Mouse (Mus musculus): ENCODE data around the gene Dip2b. TPM values are rescaled to one million over a fixed set of nuclear protein-coding genes. Genes with fewer than 3 reads are reported as not detected.

Gene Dip2b
- polyA plus RNA-seq, 1 experiment = not detected

DNA sequence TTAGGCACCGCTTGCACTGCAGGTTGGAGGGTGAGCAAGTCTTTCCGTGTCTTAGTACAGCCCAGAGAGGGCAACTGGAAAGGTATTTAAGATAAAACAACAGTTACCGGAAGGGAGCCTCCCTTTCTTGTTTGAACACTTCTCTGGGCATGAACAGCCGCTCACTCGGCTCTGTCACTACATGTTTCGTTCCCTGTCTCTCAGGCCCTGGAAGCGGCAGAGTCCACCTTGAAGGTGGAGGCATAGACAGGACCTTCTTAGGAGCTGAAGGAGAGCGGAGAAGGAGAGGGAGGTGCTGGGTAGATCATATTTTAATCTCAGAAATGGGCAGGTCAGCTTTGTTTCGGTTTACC is 3.6 kb downstream of the Dip2b start:
- WGBS = 72% methylated on average over 9 of the region's 9 CpGs
- Histone ChIP-seq H3K27ac (ENCODE audit: insufficient read depth, low read depth, low read length) (no peak overlapping the region), H3K4me1 (ENCODE audit: control insufficient read depth, insufficient read depth, low read length) (peaks cover 17% of the 10 kb centered on the region), H3K4me3 (ENCODE audit: insufficient read depth, low read depth, low read length) (no peak overlapping the region)
- TF ChIP-seq POLR2A (IDR thresholded peaks at IDR 0.05; ENCODE audit: insufficient read depth, low read depth, low read length) = no peak
- no peak for TF ChIP-seq CTCF (IDR thresholded peaks at IDR 0.05; ENCODE audit: insufficient read depth, low read depth, low read length)

DNA sequence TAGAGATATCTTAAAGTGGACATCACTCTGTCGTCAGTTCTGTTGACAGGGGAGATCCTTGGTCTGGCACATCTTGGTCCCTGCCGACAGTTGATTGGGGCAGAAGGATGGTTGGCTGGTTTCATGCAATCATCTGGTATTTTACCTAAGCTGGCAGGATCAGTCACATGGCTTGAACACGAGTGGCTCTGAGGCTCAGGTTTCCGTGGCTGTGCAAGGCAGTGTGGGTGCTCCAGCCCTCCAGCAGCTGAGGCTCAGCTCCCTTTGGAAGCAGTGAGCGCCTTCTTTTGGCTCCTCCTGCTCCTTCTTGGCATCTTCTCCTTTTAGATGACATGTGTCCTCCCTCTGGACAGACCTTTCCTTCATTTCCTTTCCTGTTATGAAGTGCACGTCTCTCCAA is 7.1 kb downstream of the Dip2b start:
- TF ChIP-seq CTCF (IDR thresholded peaks at IDR 0.05; ENCODE audit: insufficient read depth, low read depth, low read length) = no peak
- TF ChIP-seq POLR2A (IDR thresholded peaks at IDR 0.05; ENCODE audit: insufficient read depth, low read depth, low read length) = no peak
- H3K27ac ChIP-seq (ENCODE audit: insufficient read depth, low read depth, low read length) = no peak overlapping the region
- 40% methylated on average over 6 of the region's 6 CpGs for WGBS
- peaks cover 23% of the 10 kb centered on the region for H3K4me1 ChIP-seq (ENCODE audit: control insufficient read depth, insufficient read depth, low read length)
- H3K4me3 ChIP-seq (ENCODE audit: insufficient read depth, low read depth, low read length) = no peak overlapping the region

DNA sequence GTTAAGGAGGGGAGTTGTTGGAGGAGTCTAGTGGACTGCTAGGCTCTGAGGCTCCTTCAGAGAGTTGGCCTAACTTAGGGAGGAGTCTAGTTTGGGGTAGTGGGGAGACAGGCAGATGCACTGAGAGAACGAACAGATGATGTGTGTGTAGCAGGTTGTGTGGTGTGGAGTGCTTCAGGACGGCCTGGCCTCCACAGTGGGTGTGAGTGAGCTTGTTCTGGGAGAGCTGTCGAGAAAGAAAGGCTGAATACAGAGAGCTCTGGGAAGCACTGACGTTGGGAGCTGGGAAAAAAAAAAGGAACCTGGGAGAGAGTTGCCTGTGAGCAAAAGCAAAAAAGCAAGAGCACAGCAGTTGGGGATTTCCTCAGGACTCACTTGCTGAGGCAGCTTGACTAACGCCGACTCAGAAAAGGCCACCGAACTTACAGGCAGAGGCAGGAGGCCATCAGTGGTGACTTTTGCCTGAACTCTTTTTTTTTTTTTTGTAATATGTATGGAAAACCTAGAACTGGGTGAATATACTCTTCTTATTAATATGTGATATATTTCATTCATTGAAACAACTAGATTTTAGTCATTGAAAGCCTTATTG is 11.1 kb downstream of the Dip2b start:
- 49% methylated on average over 7 of the region's 7 CpGs for whole genome bisulfite sequencing
- Histone ChIP-seq H3K4me1 (ENCODE audit: control insufficient read depth, insufficient read depth, low read length) (peaks cover 24% of the 10 kb centered on the region), H3K4me3 (ENCODE audit: insufficient read depth, low read depth, low read length) (no peak overlapping the region), H3K27ac (ENCODE audit: insufficient read depth, low read depth, low read length) (no peak overlapping the region)
- TF ChIP-seq POLR2A (IDR thresholded peaks at IDR 0.05; ENCODE audit: insufficient read depth, low read depth, low read length) (no peak), CTCF (IDR thresholded peaks at IDR 0.05; ENCODE audit: insufficient read depth, low read depth, low read length) (no peak)

DNA sequence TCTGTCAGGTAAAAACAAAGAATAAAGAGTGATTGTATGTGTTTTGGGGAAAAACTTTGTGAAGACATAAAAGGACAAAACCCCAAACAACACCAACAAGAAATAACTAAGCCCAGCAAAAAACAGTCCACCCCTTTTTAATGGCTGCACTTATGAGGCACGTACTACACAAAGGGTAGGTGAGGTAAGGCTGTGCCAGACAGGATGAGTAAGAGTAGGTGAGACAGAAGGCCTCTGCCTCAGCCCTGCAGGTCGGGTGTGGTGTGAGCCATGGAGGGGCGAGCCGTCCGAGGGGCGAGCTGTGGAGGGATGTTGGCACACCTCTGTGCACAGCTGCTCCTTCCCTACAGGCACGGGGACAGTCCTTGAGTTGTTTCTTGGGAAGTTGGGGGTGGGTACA is 12.5 kb downstream of the Dip2b start:
- WGBS = 63% methylated on average over 7 of the region's 7 CpGs
- Histone ChIP-seq H3K4me1 (ENCODE audit: control insufficient read depth, insufficient read depth, low read length) (peaks cover 19% of the 10 kb centered on the region), H3K4me3 (ENCODE audit: insufficient read depth, low read depth, low read length) (no peak overlapping the region), H3K27ac (ENCODE audit: insufficient read depth, low read depth, low read length) (no peak overlapping the region; the same call in 1 of the 2 replicates)
- TF ChIP-seq POLR2A (IDR thresholded peaks at IDR 0.05; ENCODE audit: insufficient read depth, low read depth, low read length) (no peak), CTCF (IDR thresholded peaks at IDR 0.05; ENCODE audit: insufficient read depth, low read depth, low read length) (no peak)

DNA sequence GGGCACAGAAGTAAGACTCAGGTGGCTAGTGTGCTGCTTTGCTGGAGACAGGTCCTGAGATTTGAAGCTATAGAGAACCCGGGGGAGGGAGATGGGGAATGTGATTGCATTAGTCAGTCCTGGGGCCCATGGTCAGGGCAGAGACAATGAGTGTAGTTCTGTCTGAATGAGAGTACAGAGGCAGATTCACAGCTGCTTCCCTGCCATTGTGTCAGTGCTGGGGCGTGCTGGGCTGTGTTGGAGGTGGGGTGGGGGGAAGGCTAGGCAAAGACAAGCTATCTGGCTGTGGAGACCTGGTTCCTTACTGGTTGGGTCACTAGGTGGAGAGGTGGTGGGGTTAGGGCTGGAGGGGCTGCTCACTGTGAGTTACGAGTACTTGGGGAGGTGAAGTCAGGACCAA is 14.3 kb downstream of the Dip2b start:
- WGBS = 36% methylated on average over 3 of the region's 3 CpGs
- H3K4me3 ChIP-seq (ENCODE audit: insufficient read depth, low read depth, low read length) = no peak overlapping the region
- H3K4me1 ChIP-seq (ENCODE audit: control insufficient read depth, insufficient read depth, low read length) = peaks cover 23% of the 10 kb centered on the region
- no peak for TF ChIP-seq CTCF (IDR thresholded peaks at IDR 0.05; ENCODE audit: insufficient read depth, low read depth, low read length)
- TF ChIP-seq POLR2A (IDR thresholded peaks at IDR 0.05; ENCODE audit: insufficient read depth, low read depth, low read length) = no peak
- peak overlapping the region; percentile 67 for H3K27ac ChIP-seq (ENCODE audit: insufficient read depth, low read depth, low read length)

DNA sequence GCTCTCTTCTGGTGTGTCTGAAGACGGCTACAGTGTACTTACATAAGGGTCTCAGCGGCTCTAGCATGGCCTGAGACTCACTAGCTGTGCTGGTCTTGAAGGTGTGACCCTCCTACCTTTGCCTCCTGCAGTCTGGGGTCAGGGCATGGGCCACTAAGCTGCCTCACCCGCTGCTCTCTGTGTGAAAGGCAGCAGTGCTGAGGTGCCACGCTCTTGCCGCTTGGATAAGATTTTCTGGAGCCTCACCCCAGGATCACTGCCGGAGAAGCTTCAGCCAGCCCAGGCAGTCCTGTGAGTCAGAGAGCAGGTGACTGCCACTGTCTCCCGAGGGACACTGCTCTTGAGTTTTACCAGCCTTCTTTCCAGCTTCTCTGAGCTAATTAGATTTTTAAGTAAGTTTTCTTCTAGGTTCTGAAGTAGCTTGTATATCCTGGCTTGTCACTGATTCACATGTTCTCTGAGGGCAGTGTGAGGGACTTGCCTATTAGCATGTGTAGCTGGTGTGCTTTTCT is 18.0 kb downstream of the Dip2b start:
- Histone ChIP-seq H3K4me1 (ENCODE audit: control insufficient read depth, insufficient read depth, low read length) (peaks cover 24% of the 10 kb centered on the region), H3K4me3 (ENCODE audit: insufficient read depth, low read depth, low read length) (no peak overlapping the region), H3K27ac (ENCODE audit: insufficient read depth, low read depth, low read length) (peak overlapping the region; percentile 38; the same call in 1 of the 2 replicates)
- TF ChIP-seq CTCF (IDR thresholded peaks at IDR 0.05; ENCODE audit: insufficient read depth, low read depth, low read length) (no peak), POLR2A (IDR thresholded peaks at IDR 0.05; ENCODE audit: insufficient read depth, low read depth, low read length) (no peak)
- 56% methylated on average over 7 of the region's 7 CpGs for WGBS

DNA sequence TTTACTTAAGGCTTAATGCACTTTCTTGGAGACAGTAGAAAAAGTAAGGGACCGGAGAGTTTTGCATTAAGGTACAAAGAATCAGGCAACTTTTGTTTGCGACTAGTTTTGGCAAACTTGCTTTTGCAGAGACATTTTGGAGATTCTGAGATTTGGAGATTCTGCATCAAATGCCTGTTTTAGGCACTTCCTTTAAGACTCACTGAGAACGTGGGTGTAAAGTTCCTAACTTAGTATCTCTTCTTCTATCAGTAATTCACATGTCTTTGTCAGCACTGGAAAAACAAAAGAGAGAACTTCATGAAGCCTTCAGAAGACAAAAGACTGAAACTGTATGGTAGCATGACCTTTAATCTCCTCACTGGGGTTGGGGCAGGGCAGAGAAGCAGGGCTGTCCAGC is 19.2 kb downstream of the Dip2b start:
- Histone ChIP-seq H3K4me1 (ENCODE audit: control insufficient read depth, insufficient read depth, low read length) (peaks cover 20% of the 10 kb centered on the region), H3K4me3 (ENCODE audit: insufficient read depth, low read depth, low read length) (no peak overlapping the region), H3K27ac (ENCODE audit: insufficient read depth, low read depth, low read length) (no peak overlapping the region)
- no peak for TF ChIP-seq POLR2A (IDR thresholded peaks at IDR 0.05; ENCODE audit: insufficient read depth, low read depth, low read length)
- no peak for TF ChIP-seq CTCF (IDR thresholded peaks at IDR 0.05; ENCODE audit: insufficient read depth, low read depth, low read length)
- 57% methylated on average over 3 of the region's 3 CpGs for WGBS

DNA sequence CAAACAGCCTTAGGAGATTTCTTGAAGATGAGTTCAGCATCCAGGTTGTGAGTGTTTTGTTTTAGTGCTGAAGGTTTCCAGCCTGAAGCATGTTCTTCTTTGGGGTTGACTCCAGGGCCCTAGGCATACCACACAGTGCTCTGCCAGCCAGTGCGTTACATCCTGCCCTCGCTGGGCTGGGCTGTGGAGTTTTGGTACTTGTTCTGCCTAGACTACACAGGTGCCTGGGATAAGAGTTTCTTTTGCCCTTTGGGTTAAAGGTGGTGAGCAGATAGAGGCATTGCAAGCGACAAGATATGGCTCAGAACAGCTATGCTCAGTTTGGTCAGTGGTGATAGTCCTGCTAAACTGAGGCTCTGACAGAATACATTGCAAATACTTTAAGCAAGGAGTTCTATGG is 19.7 kb downstream of the Dip2b start:
- peaks cover 16% of the 10 kb centered on the region for H3K4me1 ChIP-seq (ENCODE audit: control insufficient read depth, insufficient read depth, low read length)
- H3K27ac ChIP-seq (ENCODE audit: insufficient read depth, low read depth, low read length) = 0 out of 2 replicates have a peak overlapping the region, but pooled peaks have one; percentile 36
- TF ChIP-seq POLR2A (IDR thresholded peaks at IDR 0.05; ENCODE audit: insufficient read depth, low read depth, low read length) = no peak
- no peak for TF ChIP-seq CTCF (IDR thresholded peaks at IDR 0.05; ENCODE audit: insufficient read depth, low read depth, low read length)
- 93% methylated on average over 3 of the region's 3 CpGs for WGBS
- no peak overlapping the region for H3K4me3 ChIP-seq (ENCODE audit: insufficient read depth, low read depth, low read length)

DNA sequence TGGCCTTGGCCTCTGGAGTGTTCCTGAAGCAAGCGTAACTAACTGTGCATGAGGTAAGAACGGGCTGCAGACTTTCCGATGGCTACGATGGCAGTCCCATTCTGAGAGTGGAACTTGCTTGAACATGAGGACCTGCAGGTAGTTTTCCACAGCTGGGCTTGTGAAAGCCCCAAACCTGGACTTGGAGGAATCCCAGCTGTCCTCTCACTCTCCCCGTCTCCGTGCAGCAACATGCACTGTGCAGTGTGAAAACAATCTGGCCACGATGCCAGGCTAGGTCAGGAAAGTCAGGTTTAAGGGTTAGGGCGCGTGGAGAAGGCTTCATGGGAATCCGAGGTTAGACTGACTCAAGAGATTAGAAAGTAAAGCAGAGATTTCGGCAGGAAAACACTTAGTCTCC is 20.4 kb downstream of the Dip2b start:
- H3K27ac ChIP-seq (ENCODE audit: insufficient read depth, low read depth, low read length) = no peak overlapping the region
- peaks cover 17% of the 10 kb centered on the region for H3K4me1 ChIP-seq (ENCODE audit: control insufficient read depth, insufficient read depth, low read length)
- WGBS = 68% methylated on average over 11 of the region's 11 CpGs
- TF ChIP-seq POLR2A (IDR thresholded peaks at IDR 0.05; ENCODE audit: insufficient read depth, low read depth, low read length) (no peak), CTCF (IDR thresholded peaks at IDR 0.05; ENCODE audit: insufficient read depth, low read depth, low read length) (no peak)
- no peak overlapping the region for H3K4me3 ChIP-seq (ENCODE audit: insufficient read depth, low read depth, low read length)

All from olfactory bulb, adult 2 months (tissue).